Mouse (Mus musculus): ENCODE data around the gene Dlgap1. TPM values are rescaled to one million over a fixed set of nuclear protein-coding genes. Genes with fewer than 3 reads are reported as not detected.

Dlgap1 gene
- total and polyA plus RNA-seq, 2 experiments from 2014 or later: 0.20 to 0.76 TPM

GRCm38 (mm10) chr17:70866538-70867114 lies 897.8 kb downstream of the Dlgap1 start:
- H3K4me1 ChIP-seq (ENCODE audit: control insufficient read depth, insufficient read depth): no peaks in the 10 kb centered on the region
- DNase-seq (ENCODE audit: low spot score) (no peak), ATAC-seq (ENCODE audit: insufficient read depth, low read depth) (no peak)
- no peak overlapping the region for H3K4me3 ChIP-seq (ENCODE audit: low read depth, low read length)
- 74% methylated on average over 6 of the region's 6 CpGs for WGBS
- H3K9me3 ChIP-seq (replicated peaks; ENCODE audit: control insufficient read depth, low read length): no peaks in the 10 kb centered on the region
- H3K9ac ChIP-seq (replicated peaks; ENCODE audit: low read depth, low read length): no peak overlapping the region
- no peaks in the 10 kb centered on the region for H3K36me3 ChIP-seq (replicated peaks; ENCODE audit: control insufficient read depth, insufficient read depth, low read length)
- H3K4me2 ChIP-seq (ENCODE audit: low read depth, low read length): no peak overlapping the region
- no peak overlapping the region for H3K27ac ChIP-seq (ENCODE audit: low read depth)
- no peaks in the 10 kb centered on the region for H3K27me3 ChIP-seq (ENCODE audit: control insufficient read depth, insufficient read depth, low read length)
- TF ChIP-seq EP300 (IDR thresholded peaks at IDR 0.05; ENCODE audit: low read depth): no peak
- TF ChIP-seq CTCF (IDR thresholded peaks at IDR 0.05; ENCODE audit: low read depth): no peak

GRCm38 (mm10) chr17:70868577-70869229 lies 899.8 kb downstream of the Dlgap1 start:
- 79% methylated on average over 5 of the region's 5 CpGs for WGBS
- H3K4me1 ChIP-seq (ENCODE audit: control insufficient read depth, insufficient read depth): no peaks in the 10 kb centered on the region
- no peak overlapping the region for H3K4me2 ChIP-seq (ENCODE audit: low read depth, low read length)

GRCm38 (mm10) chr17:70870581-70870980 lies 901.7 kb downstream of the Dlgap1 start:
- Histone ChIP-seq H3K9me3 (replicated peaks; ENCODE audit: control insufficient read depth, low read length) (no peaks in the 10 kb centered on the region), H3K4me1 (ENCODE audit: control insufficient read depth, insufficient read depth) (no peaks in the 10 kb centered on the region), H3K4me2 (ENCODE audit: low read depth, low read length) (no peak overlapping the region), H3K9ac (replicated peaks; ENCODE audit: low read depth, low read length) (no peak overlapping the region), H3K4me3 (ENCODE audit: low read depth, low read length) (no peak overlapping the region), H3K27me3 (ENCODE audit: control insufficient read depth, insufficient read depth, low read length) (0 out of 2 replicates have a peak, but pooled peaks cover 6% of the 10 kb centered on the region), H3K27ac (ENCODE audit: low read depth) (no peak overlapping the region), H3K36me3 (replicated peaks; ENCODE audit: control insufficient read depth, insufficient read depth, low read length) (no peaks in the 10 kb centered on the region)
- ATAC-seq (ENCODE audit: insufficient read depth, low read depth) (no peak), DNase-seq (ENCODE audit: low spot score) (no peak)
- no peak for TF ChIP-seq EP300 (IDR thresholded peaks at IDR 0.05; ENCODE audit: low read depth)
- TF ChIP-seq CTCF (IDR thresholded peaks at IDR 0.05; ENCODE audit: low read depth): no peak
- 77% methylated on average over 4 of the region's 4 CpGs for WGBS

More at GRCm38 (mm10) chr17:70868577-70869229, 899.8 kb downstream of the Dlgap1 start:
- Histone ChIP-seq H3K9me3 (replicated peaks; ENCODE audit: control insufficient read depth, low read length) (no peaks in the 10 kb centered on the region), H3K9ac (replicated peaks; ENCODE audit: low read depth, low read length) (no peak overlapping the region), H3K27ac (ENCODE audit: low read depth) (no peak overlapping the region), H3K36me3 (replicated peaks; ENCODE audit: control insufficient read depth, insufficient read depth, low read length) (no peaks in the 10 kb centered on the region), H3K27me3 (ENCODE audit: control insufficient read depth, insufficient read depth, low read length) (0 out of 2 replicates have a peak, but pooled peaks cover 6% of the 10 kb centered on the region), H3K4me3 (ENCODE audit: low read depth, low read length) (no peak overlapping the region)
- DNase-seq (ENCODE audit: low spot score): no peak
- TF ChIP-seq CTCF (IDR thresholded peaks at IDR 0.05; ENCODE audit: low read depth) (no peak), EP300 (IDR thresholded peaks at IDR 0.05; ENCODE audit: low read depth) (no peak)
- no peak for ATAC-seq (ENCODE audit: insufficient read depth, low read depth)

MicroRNA genes within 50 kb of the gene (microRNA counts, 519-probe panel; counts per million panel counts)
- not detected for microRNA mmu-miR-1195

Small RNA genes lying within 50 kb of the gene (microRNA-seq; reads per million reads assigned to microRNA genes)
- gene Mir1195: not detected
